Mouse (Mus musculus) gastrocnemius, adult 8-10 months (tissue): ENCODE data around the gene Evi2a. TPM values are rescaled to one million over a fixed set of nuclear protein-coding genes. Genes with fewer than 3 reads are reported as not detected.

Experiments used
- DNase-seq, 2 experiments: peaks; one replicate each; pipeline ENCODE4 v3.0.0; 2022; ENCODE audit warnings: low spot score in 2 of 2
- total RNA-seq, 4 experiments: library from RNA; stranded (reverse); gene quantifications; 2 replicates each; pipeline ENCODE4 v1.2.4; 2022

Evi2a gene
- total RNA-seq, 4 experiments from 2014 or later, result 1.8 to 6.6 (median 5.6) TPM

DNA sequence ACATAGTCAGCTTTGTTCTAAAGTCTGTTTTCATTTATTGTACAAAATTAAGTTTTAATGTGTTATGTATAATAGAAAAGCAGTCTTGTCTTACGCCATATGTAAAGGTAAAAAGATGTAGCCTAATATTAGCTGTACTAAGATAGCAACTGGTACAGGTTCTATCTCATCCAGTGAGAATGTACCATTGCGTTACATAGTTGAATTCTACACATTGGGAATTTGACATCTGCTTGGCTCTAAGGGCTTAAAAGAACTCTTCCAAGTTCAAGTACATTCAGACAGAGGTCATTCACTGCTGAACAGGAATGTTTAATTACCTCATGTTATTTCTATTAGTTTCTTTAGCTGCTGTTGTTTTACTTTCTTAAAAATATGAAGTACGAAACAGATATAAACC, 3.9 kb downstream of the Evi2a start:
- no peak for DNase-seq

DNA sequence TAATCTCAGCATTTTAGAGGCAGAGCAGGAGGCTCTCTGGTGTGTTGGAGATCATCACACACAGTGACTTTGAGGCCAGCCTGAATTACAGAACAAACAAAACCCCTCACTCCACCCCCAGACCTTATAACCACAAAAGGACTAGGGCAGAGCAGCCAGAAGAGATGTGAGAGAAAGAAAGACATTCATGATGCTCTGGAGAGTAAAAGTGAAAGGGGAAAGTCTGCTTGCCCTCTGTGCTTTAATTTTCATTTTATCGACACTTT, 6.2 kb downstream of the Evi2a start:
- DNase-seq, result no peak

- no peak for DNase-seq
Measured at GRCm38 (mm10) chr11:79523560-79524309, 6.7 kb downstream of the Evi2a start, which contains the start of gene Evi2b. Gene Evi2b, minus strand, starts transcription at chr11:79523762.

DNA sequence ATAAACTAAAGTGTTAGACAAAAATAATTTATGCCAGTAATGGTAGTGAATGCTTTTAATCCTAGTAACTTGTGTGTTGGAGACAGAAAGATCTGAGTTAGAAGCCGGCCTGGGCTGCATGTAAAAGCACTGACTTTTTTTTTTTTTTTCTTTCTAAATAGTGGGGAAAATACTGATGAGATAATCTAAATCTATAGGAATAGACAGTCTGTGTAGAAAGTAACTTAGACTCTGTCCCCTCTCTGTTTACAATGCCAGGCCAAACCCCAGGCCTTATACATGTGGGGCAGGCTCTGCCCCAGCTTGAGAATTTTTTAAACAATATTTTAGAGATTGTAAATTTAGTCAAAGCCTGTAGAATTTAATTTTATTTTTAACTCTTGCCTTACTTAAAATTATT, 7.5 kb downstream of the Evi2a start:
- DNase-seq, result no peak

DNA sequence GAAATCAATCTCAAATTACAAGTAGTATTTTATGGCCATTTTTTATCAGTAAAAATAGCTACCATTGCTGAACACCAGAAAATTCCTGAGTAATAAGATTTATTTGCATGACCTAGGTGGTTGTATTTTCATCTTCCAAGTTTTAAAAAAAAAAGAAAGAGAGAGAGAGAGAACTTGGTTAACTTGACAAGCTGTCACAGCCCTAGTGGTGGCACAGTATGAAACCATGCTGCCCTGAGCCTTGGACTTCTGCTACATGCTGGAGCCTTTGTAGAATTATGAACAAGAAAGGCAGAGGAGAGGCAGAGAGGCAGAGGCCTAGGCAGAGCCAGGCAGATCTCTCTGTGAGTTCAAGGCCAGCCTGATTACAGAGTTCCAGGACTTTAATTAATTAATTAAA, 8.5 kb downstream of the Evi2a start:
- no peak for DNase-seq

DNA sequence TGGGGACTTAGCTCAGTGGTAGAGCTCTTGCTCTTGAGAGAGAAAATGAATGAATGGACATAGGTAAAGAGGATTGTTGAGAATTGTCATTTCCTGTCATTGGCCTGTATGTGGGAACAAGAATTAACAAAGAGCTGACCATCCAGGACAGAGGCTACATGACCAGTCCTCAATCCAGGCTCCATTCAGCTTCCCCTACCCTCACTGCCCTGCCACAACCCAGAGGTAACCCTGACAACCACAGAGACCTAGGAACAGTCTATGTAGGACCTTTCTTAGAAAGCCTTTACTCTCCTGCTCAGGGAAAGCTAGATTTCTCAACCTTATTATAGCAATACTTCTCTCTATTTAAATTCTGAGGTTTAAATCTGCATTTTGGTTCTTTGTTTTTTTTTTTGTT, 9.6 kb downstream of the Evi2a start:
- no peak for DNase-seq

DNA sequence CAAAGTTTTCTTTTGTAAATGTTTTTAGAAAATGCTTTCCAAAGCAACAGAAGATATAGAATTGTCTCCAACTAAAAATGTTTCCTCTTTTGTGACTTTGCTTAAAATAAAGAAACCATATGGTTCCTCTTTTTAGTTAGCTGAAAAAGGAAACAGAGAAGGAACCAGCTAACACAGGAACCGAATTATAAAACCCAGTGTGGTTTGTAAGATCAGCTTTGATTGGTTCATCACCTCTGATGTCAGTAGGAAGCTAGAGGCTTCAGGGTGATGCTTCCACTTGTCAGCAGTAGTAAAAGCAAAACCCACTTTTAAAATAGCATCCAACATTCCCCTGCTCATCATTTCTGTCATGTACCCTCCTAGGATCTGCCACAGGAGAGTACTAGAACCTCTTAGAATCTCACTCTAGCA, 10.5 kb downstream of the Evi2a start:
- no peak for DNase-seq

GRCm38 (mm10) chr11:79519299-79519698, 11.1 kb downstream of the Evi2a start:
- DNase-seq, result no peak

GRCm38 (mm10) chr11:79515798-79516197, 14.6 kb downstream of the Evi2a start:
- no peak for DNase-seq

GRCm38 (mm10) chr11:79515331-79515730, 15.1 kb downstream of the Evi2a start:
- no peak for DNase-seq

DNA sequence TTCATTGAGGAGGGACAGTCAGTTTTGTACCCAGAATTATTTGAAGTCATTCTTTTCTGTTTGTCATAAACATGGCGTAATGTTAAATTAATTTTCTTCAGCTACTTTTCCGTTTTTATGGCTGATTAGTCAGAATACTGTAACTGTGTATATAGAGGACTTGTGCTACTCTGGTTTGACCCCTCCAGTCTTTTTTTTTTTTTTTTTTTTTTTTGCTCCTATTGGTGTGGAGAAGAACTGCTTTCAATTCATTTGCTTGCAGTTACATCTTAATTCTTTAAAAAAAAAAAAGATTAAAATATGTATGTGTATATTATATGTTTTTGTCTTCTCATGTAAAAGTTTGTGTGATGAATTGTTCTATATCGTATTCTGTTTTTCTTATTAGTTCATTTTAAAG, 18.4 kb downstream of the Evi2a start:
- DNase-seq, result no peak

- no peak for DNase-seq
Measured at GRCm38 (mm10) chr11:79504506-79504905, 25.9 kb downstream of the Evi2a start.

DNA sequence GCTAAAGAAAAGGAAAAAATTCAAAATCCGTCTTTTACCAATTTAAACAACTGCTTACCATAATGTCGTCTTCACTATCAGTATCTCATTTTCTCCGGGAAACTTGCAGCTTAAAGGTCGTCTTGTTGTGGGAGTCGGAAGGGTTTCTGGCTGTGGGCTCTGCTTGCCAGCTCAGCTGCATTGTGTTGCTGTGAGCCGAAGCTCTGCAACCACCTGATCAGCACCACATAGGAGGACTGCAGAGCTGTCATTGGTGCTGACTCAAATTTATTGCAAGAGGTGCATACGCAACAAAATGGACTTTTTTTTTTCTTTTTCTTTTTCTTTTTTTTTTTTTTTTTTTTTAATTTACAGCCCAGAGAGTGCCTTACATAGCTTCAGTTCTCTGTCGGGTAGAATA, 26.6 kb downstream of the Evi2a start, which contains the start of gene Omg:
Gene Omg, minus strand, starts transcription at position 240 of the 400 bp plus-strand sequence.
- no peak for DNase-seq

GRCm38 (mm10) chr11:79502917-79503316, 27.5 kb downstream of the Evi2a start:
- DNase-seq, result no peak

DNA sequence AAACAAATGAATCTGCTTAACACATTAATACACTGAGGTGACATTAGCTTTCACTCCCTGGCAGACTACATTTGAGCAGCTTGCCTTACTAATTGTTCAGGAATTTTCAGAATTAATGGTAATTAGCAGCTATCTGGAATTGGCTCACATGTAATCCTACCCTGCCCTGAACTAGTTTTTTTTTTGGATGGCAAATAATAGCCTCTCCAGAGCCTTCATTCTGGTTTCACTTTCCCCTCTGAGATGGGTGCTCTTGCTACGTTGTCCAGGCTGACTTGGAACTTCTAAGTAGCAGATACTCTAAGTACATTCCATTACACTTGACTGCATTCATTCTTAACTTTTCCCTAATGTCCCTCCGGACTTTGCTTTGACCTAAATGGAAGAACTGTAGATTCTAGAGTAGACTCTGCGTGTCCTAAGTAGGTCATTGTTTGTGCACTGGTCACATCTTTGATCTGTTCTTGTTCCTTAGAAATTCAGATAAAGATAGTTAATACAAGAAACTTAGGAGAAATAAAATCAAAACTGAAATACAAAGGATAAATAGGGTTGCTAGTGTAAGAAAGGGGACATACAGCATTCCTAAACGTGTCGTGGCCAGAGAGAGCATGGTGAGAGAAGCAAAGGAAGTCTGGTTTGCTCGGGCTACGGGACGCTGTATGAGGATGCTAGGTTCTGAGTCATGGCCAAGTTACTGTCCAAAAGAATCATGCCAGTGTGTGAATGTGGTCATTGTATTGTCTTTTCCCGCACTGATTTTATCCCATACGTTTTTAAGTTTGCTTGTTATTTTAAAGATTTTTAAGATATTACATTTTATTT, 35.2 kb downstream of the Evi2a start:
- no peak for DNase-seq

- no peak for DNase-seq
Measured at GRCm38 (mm10) chr11:79484721-79485120, 45.7 kb downstream of the Evi2a start.

- DNase-seq, result no peak
Measured at GRCm38 (mm10) chr11:79483876-79484528, 46.4 kb downstream of the Evi2a start.

DNA sequence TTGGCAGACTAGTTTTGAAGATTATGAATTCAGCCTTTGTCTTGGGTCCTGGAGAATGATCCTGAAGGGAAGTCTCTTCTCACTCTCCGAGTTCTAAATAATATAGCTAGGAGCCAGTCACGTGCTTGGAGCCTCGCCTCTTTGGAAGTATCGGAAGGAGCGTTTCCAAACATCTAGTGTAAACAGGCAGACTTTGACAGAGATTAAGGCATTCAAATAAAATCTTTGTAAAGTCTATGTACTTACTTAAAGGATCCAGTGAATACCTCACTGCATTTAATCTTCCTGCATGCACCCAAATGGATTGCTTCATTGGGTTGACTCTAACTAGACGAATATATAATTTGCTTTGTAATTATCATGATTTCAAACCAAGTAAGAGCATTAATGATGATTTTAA, 47.0 kb downstream of the Evi2a start:
- no peak for DNase-seq
